Mouse (Mus musculus) intestine, embryonic 15.5 days (tissue): ENCODE data around the gene Pik3c2b. TPM values are rescaled to one million over a fixed set of nuclear protein-coding genes. Genes with fewer than 3 reads are reported as not detected.
A peak's percentile ranks its signal among the peaks of the same experiment; 100 is the strongest.

Experiments used
- ATAC-seq: fragments of 200-750 bp; cut with Nextera tagmentation; 2 replicates; pipeline ENCODE4 v1.8.0; 2017; ENCODE audit warnings: moderate TSS enrichment, moderate library complexity
- H3K27ac ChIP-seq: fragments of 300-500 bp; sonication (generic); 2 replicates; pipeline ENCODE4 v1.5.1; 2015; ENCODE audit warnings: mild to moderate bottlenecking, inconsistent platforms
- H3K27me3 ChIP-seq: fragments of 300-500 bp; sonication (generic); replicated peaks from 2 replicates; pipeline ENCODE4 v1.6.1; 2015; ENCODE audit warnings: inconsistent platforms
- H3K36me3 ChIP-seq: fragments of 300-500 bp; sonication (generic); 2 replicates; pipeline ENCODE4 v1.6.1; 2015; ENCODE audit warnings: inconsistent platforms
- H3K4me1 ChIP-seq: fragments of 300-500 bp; sonication (generic); replicated peaks from 2 replicates; pipeline ENCODE4 v1.6.1; 2015; ENCODE audit warnings: inconsistent platforms
- H3K4me2 ChIP-seq: fragments of 300-500 bp; sonication (generic); replicated peaks from 2 replicates; pipeline ENCODE4 v1.6.1; 2015; ENCODE audit warnings: mild to moderate bottlenecking, inconsistent platforms
- H3K4me3 ChIP-seq: fragments of 300-500 bp; sonication (generic); replicated peaks from 2 replicates; pipeline ENCODE4 v1.5.1; 2015; ENCODE audit warnings: inconsistent platforms
- H3K9ac ChIP-seq: fragments of 300-500 bp; sonication (generic); 2 replicates; pipeline ENCODE4 v1.6.1; 2015; ENCODE audit warnings: inconsistent platforms
- H3K9me3 ChIP-seq: fragments of 300-500 bp; sonication (generic); 2 replicates; pipeline ENCODE4 v1.6.1; 2016; ENCODE audit warnings: inconsistent platforms
- WGBS: fragments of 180-500 bp; shearing (Covaris S2); methylation state at CpG from one replicate; pipeline ENCODE4 v1.1.7; 2015; 5-methylcytosine and 5-hydroxymethylcytosine counted together
- polyA plus RNA-seq: library from polyadenylated mRNA; unstranded; fragments of >200 nt; fragmentation: Nextera tagmentation; extraction: Ambion mirVana; gene quantifications from 2 replicates; pipeline ENCODE4 v1.2.1, GENCODE M21; 2015

Pik3c2b gene
- polyA plus RNA-seq, 1 experiment from 2014 or later = 6.1 TPM

DNA sequence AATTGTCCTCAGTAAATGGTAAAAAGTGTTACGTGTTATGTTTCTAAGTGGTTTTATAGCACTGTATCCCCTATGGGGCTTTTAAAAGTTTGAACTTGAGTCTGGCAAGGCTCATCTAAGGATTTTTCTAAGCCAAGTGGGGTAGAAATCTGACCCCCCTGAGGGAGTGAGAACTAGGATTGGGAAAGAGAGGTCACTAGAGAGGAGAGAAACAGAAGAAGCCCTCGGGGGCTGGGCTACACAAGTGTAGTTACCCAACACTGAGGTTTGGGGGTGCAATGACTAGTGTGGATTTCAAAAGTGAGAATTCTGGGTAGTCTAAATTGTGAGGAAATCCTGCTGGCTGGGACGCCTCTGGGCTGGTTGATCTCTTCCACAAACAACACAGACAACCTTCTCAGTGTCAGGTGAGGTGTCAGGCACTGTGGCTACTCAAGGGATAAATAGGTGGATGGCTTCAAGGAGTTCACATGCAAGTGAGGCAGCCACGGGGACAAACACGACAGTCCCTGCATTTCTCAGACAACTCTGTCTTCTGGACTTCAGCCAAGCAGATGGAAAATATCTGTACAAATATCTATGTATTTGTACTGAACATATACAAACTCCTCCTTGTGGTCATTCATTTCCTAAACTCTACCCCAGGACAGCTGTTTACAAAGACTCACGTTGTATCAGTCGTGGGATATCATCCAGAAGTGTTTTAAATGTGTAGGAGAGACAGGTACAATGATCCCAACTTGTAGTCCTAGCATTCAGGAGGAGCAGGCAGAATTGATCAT, 74.7 kb downstream of the Pik3c2b start:
- Histone ChIP-seq H3K9ac (no peak overlapping the region; the same call in 1 of the 2 replicates), H3K36me3 (no peaks in the 10 kb centered on the region), H3K4me1 (peaks cover 22% of the 10 kb centered on the region), H3K27ac (peak overlapping the region; percentile 37; the same call in 1 of the 2 replicates), H3K27me3 (no peaks in the 10 kb centered on the region), H3K4me2 (no peak overlapping the region), H3K9me3 (no peaks in the 10 kb centered on the region), H3K4me3 (no peak overlapping the region)
- ATAC-seq = no peak
- WGBS = 29% methylated on average over 7 of the region's 7 CpGs

DNA sequence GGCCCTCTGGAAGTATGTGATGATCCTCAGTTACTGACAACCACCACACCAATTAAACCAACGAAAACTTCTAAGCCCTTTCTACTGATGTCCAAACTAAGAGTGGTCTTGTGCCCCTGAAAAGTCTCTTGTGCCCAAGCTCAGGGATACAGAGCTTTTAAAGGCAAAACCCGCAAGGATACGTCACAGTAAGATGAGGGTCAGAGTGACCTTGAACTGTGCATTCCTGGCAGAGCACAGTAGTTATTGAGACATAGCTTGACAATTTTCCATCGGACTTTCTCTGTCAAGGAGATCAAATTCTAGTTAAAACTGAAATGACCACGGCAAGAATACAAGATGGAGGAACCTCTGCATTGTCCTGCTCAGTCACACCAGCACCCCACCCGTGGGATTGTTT, 75.8 kb downstream of the Pik3c2b start:
- Histone ChIP-seq H3K4me2 (no peak overlapping the region), H3K4me1 (peaks cover 22% of the 10 kb centered on the region), H3K9ac (no peak overlapping the region), H3K4me3 (no peak overlapping the region), H3K27me3 (no peaks in the 10 kb centered on the region), H3K27ac (no peak overlapping the region), H3K36me3 (no peaks in the 10 kb centered on the region), H3K9me3 (no peaks in the 10 kb centered on the region)
- 54% methylated on average over 6 of the region's 6 CpGs for WGBS
- ATAC-seq = no peak

DNA sequence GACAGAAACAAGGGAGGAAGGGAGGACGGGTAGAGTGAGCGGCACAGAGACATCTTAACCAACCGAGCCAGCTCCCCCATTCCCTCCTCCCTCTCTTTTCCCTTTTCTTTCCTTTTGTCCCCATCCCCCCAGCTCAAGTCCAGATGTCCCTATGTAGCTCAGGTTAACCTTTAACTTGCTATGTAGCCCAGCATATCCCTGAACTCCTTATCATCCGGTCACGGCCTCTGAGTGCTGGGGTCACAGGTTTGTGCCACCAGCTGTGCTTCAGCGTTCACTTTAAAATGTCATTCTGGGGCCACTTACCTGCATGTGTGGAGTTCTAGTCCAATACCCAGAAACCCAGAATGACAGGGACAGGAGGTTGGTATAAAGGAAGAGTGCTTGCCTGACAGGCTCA, 78.7 kb downstream of the Pik3c2b start:
- H3K36me3 ChIP-seq = no peaks in the 10 kb centered on the region
- no peaks in the 10 kb centered on the region for H3K9me3 ChIP-seq
- H3K27ac ChIP-seq = peak overlapping the region; percentile 57
- H3K4me2 ChIP-seq = no peak overlapping the region
- peaks cover 15% of the 10 kb centered on the region for H3K4me1 ChIP-seq
- ATAC-seq = peak; percentile 72
- H3K27me3 ChIP-seq = no peaks in the 10 kb centered on the region
- WGBS = 56% methylated on average over 6 of the region's 6 CpGs
- H3K4me3 ChIP-seq = no peak overlapping the region
- H3K9ac ChIP-seq = no peak overlapping the region

- Histone ChIP-seq H3K4me2 (no peak overlapping the region), H3K4me1 (peaks cover 12% of the 10 kb centered on the region; the same call in 1 of the 2 replicates), H3K4me3 (no peak overlapping the region), H3K27me3 (no peaks in the 10 kb centered on the region), H3K27ac (no peak overlapping the region), H3K36me3 (no peaks in the 10 kb centered on the region), H3K9me3 (no peaks in the 10 kb centered on the region), H3K9ac (no peak overlapping the region)
- no peak for ATAC-seq
- WGBS = 83% methylated on average over 9 of the region's 9 CpGs
Observed at GRCm38 (mm10) chr1:133125640-133126364, 80.3 kb downstream of the Pik3c2b start.

DNA sequence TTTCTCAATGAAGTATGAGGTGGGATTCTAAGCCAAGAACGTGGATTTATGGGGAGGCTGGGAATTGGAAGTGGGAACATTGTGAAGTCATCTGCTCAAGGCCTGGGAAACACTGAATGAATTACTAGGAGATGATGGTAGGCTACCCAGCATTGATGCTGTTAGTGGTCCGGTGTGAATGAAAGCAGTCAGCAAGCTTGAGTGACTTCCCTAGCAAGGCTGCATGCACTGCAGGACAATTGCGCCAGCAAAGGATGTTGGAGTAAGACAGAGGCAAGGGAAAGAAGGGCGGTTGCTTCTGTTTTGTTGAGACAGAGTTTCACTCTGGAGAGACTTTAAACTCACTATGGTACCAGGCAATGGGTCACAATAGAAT, 80.9 kb downstream of the Pik3c2b start:
- H3K4me1 ChIP-seq = 0 out of 2 replicates have a peak, but pooled peaks cover 9% of the 10 kb centered on the region
- H3K27me3 ChIP-seq = no peaks in the 10 kb centered on the region
- H3K9ac ChIP-seq = no peak overlapping the region
- H3K9me3 ChIP-seq = no peaks in the 10 kb centered on the region
- 80% methylated on average over 4 of the region's 4 CpGs for WGBS
- no peak overlapping the region for H3K4me3 ChIP-seq
- no peak overlapping the region for H3K4me2 ChIP-seq
- no peak for ATAC-seq
- H3K27ac ChIP-seq = no peak overlapping the region
- no peaks in the 10 kb centered on the region for H3K36me3 ChIP-seq

DNA sequence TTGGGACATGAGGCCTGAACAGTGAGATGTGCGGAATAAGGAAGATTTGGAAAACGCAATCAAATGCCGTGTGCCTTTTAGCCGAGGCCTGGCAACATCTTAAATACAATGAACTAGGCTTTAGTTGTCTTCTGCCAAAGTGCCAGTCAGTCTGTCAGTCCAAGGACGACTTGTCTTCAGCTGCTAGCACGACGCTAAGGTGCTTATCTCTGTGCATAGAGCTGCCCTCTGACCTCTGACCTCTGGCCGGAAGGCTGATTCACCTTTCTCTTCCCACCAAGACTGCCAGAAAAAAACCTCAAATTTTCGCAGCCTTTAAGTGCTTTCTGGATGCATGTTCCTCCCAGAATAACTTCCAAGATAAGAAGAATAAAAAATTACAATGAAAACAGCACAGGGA, 81.9 kb downstream of the Pik3c2b start:
- Histone ChIP-seq H3K4me3 (no peak overlapping the region), H3K4me1 (0 out of 2 replicates have a peak, but pooled peaks cover 9% of the 10 kb centered on the region), H3K27me3 (no peaks in the 10 kb centered on the region), H3K36me3 (no peaks in the 10 kb centered on the region), H3K9ac (no peak overlapping the region), H3K9me3 (no peaks in the 10 kb centered on the region), H3K27ac (no peak overlapping the region), H3K4me2 (no peak overlapping the region)
- WGBS = 51% methylated on average over 9 of the region's 9 CpGs
- no peak for ATAC-seq

DNA sequence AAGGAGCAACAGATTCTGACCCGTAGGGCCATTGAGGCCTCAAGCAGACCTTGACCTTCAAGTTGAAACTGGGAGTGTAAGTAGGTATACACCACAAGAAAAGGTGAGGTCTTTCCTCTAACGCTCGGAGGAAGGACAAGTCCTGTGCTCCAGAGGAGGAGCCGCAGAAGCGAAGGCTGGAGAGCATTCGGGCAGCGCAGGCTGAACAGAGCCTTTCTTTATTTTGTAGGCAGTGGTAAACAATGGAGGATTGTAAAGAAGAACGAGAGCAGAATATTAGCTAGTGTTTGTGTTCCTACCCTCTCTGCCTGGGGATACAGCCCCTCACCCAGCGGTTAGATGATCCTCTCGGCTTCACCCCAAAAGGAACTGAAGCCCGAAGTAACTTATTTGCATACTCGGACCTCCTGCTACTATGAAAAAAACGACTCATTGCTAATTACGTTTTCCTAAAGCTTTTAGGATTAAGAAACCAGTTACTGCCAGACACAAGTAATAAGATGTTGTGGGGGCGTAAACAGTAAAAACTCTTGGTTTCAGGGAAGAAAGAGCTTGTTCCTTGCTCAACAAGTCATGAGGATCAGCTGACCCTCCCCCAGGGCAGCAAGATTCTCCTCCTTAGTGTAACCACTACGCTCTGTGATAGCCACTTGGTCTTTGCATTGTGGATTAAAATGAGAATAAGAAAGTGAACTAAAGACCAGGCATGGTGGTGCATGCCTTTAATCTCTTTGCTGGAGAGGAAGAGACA, 84.2 kb downstream of the Pik3c2b start:
- Histone ChIP-seq H3K4me1 (peaks cover 6% of the 10 kb centered on the region; the same call in 1 of the 2 replicates), H3K27ac (peak overlapping the region; percentile 99), H3K36me3 (no peaks in the 10 kb centered on the region), H3K9ac (no peak overlapping the region), H3K27me3 (no peaks in the 10 kb centered on the region), H3K4me2 (peak overlapping the region; percentile 57), H3K4me3 (no peak overlapping the region), H3K9me3 (no peaks in the 10 kb centered on the region)
- 35% methylated on average over 16 of the region's 16 CpGs for WGBS
- ATAC-seq = no peak

- H3K27me3 ChIP-seq = no peaks in the 10 kb centered on the region
- peak within 1 kb of the TSS; percentile 98 for H3K9ac ChIP-seq
- peak within 1 kb of the TSS; percentile 96 for H3K4me3 ChIP-seq
- no peaks in the 10 kb centered on the region for H3K36me3 ChIP-seq
- peak; percentile 98 for ATAC-seq
- peak within 1 kb of the TSS; percentile 88 for H3K4me2 ChIP-seq
- under 1% methylated on average over 72 of the region's 72 CpGs for WGBS
- peaks cover 9% of the 10 kb centered on the region; the same call in 1 of the 2 replicates for H3K4me1 ChIP-seq
- peak within 1 kb of the TSS; percentile 99 for H3K27ac ChIP-seq
- no peaks in the 10 kb centered on the region for H3K9me3 ChIP-seq
Observed at GRCm38 (mm10) chr1:133130638-133131560, 85.4 kb downstream of the Pik3c2b start, which contains the start of gene Ppp1r15b. TSS of gene Ppp1r15b (plus strand) at chr1:133131143.

GRCm38 (mm10) chr1:133131561-133131905, 86.1 kb downstream of the Pik3c2b start:
- peak overlapping the region; percentile 99 for H3K27ac ChIP-seq
- peak overlapping the region; percentile 96 for H3K4me3 ChIP-seq
- no peaks in the 10 kb centered on the region for H3K27me3 ChIP-seq
- H3K4me1 ChIP-seq = peaks cover 9% of the 10 kb centered on the region; the same call in 1 of the 2 replicates
- under 1% methylated on average over 35 of the region's 35 CpGs for WGBS
- peak overlapping the region; percentile 88 for H3K4me2 ChIP-seq
- ATAC-seq = no peak
- H3K9ac ChIP-seq = peak overlapping the region; percentile 98
- 0 out of 2 replicates have a peak, but pooled peaks cover under 1% of the 10 kb centered on the region for H3K36me3 ChIP-seq
- H3K9me3 ChIP-seq = no peaks in the 10 kb centered on the region

DNA sequence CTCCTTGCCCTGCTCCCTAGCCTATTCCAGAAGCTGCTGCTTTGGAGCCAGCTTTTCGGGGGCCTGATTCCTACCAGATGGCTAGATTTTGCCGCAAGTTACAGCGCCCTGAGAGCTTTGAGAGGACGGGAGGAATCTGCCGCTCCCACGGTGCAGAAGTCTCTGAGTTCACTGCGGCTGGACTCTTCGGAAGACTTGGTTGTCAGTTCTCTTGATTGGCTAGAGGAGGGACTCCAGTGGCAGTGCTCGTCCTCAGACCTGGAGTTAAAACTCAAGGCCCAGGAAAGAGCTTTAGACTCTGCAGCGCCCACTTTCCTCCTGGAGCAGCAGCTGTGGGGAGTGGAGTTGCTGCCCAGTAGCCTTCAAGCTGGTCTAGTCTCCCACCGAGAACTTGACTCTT, 86.5 kb downstream of the Pik3c2b start:
- Histone ChIP-seq H3K4me2 (peak overlapping the region; percentile 88), H3K36me3 (peaks cover 4% of the 10 kb centered on the region; the same call in 1 of the 2 replicates), H3K9ac (peak overlapping the region; percentile 98), H3K9me3 (no peaks in the 10 kb centered on the region), H3K4me3 (peak overlapping the region; percentile 96), H3K27me3 (no peaks in the 10 kb centered on the region), H3K4me1 (peaks cover 9% of the 10 kb centered on the region; the same call in 1 of the 2 replicates), H3K27ac (peak overlapping the region; percentile 99)
- ATAC-seq = no peak
- 0% methylated on average over 11 of the region's 11 CpGs for WGBS
